In the genomic region with DNA sequence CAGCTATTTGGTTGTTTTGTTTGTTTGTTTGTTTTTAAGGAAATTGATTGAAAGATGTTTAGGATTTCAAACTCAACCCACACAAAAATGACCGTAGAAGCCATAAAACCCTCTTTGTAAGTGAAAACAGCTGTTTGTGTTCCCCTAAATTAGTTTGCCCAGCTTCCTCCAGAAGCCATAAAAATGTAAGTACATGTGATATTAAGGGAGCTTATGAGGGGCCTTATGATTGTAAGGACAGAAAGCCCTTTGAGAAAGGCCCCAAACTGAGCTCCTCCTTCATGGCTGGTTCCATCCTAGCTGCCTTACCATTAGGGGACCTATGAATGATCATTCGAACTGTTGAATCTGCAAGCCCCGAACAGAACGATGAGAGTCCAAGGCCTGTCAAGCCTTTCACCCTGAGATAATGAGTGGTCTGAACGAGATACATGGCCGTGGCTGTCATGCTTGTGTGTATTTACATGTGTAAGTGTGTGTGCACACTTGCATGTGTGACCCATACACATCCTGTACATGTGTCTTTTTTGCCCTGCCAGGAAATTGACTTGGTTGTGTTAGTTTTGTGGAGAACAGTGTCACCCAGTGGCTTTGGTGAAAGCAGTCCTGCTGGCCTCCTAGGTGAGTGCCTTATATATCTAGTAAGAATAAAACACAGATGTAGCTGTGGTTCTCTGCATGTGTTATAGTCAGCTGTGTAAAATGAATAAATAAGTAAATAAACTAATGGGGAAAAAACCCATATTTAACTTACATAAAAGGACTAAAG, we compare ENCODE assay signal across 15 mouse cellular contexts. TPM values are rescaled to one million over a fixed set of nuclear protein-coding genes. Genes with fewer than 3 reads are reported as not detected.
DNase-seq lines count a peak whose midpoint lies in the region; ATAC-seq lines count a peak whose summit lies in the region.
"Had no signal": no experiment of that assay in that cellular context is flagged by ENCODE, and none has a peak within 500 bp of the region (broad histone marks: within the 10 kb centered on the region; RNA-seq: fewer than 3 reads in every experiment).

No protein-coding gene starts in this region.

- no peaks in the 10 kb centered on the region for H3K36me3 ChIP-seq in forebrain, embryonic 13.5 days (ENCODE audit: poor library complexity, severe bottlenecking)
- H3K36me3 ChIP-seq in forebrain, embryonic 15.5 days, result no peaks in the 10 kb centered on the region
- H3K36me3 ChIP-seq in megakaryocyte, embryonic 14.5 days (replicated peaks; ENCODE audit: low read length), result no peaks in the 10 kb centered on the region
- H3K36me3 ChIP-seq: liver, embryonic 13.5 days; midbrain, embryonic 13.5 days had no signal

- H3K4me1 ChIP-seq in forebrain, embryonic 13.5 days, result no peaks in the 10 kb centered on the region
- H3K4me1 ChIP-seq in forebrain, embryonic 15.5 days, result peaks cover 4% of the 10 kb centered on the region; the same call in 1 of the 2 replicates
- H3K4me1 ChIP-seq in megakaryocyte, embryonic 14.5 days, result peaks cover 79% of the 10 kb centered on the region
- H3K4me1 ChIP-seq: liver, embryonic 13.5 days had no signal

- H3K27me3 ChIP-seq in forebrain, embryonic 13.5 days, result peaks cover 6% of the 10 kb centered on the region; the same call in 1 of the 2 replicates
- H3K27me3 ChIP-seq in forebrain, embryonic 15.5 days, result no peaks in the 10 kb centered on the region
- no peaks in the 10 kb centered on the region for H3K27me3 ChIP-seq in megakaryocyte, embryonic 14.5 days (replicated peaks)
- H3K27me3 ChIP-seq: liver, embryonic 13.5 days had no signal

- H3K9me3 ChIP-seq in forebrain, embryonic 13.5 days (replicated peaks), result no peaks in the 10 kb centered on the region
- no peaks in the 10 kb centered on the region for H3K9me3 ChIP-seq in forebrain, embryonic 15.5 days
- H3K9me3 ChIP-seq in megakaryocyte, embryonic 14.5 days, result no peaks in the 10 kb centered on the region
- H3K9me3 ChIP-seq: liver, embryonic 13.5 days; midbrain, embryonic 13.5 days had no signal

- no peak overlapping the region for H3K27ac ChIP-seq in forebrain, embryonic 13.5 days
- no peak overlapping the region for H3K27ac ChIP-seq in forebrain, embryonic 15.5 days (replicated peaks)
- H3K27ac ChIP-seq: liver, embryonic 13.5 days; midbrain, embryonic 13.5 days had no signal

- H3K4me3 ChIP-seq in forebrain, embryonic 13.5 days, result no peak overlapping the region
- no peak overlapping the region for H3K4me3 ChIP-seq in forebrain, embryonic 15.5 days
- H3K4me3 ChIP-seq in megakaryocyte, embryonic 14.5 days (replicated peaks), result peak overlapping the region; percentile 64
- H3K4me3 ChIP-seq: liver, embryonic 13.5 days; midbrain, embryonic 13.5 days had no signal

- WGBS in forebrain, embryonic 13.5 days, result 93% methylated on average over 6 of the region's 6 CpGs
- 91% methylated on average over 6 of the region's 6 CpGs for WGBS in forebrain, embryonic 15.5 days

- peak; percentile 22 for DNase-seq in kidney, adult 9 months
- DNase-seq in kidney, adult 18-20 months, result no peak
- peak; percentile 26 for DNase-seq in retina, embryonic 14.5 days (ENCODE audit: low spot score)
- DNase-seq in embryo, embryonic 9.5 days (ENCODE audit: extremely low spot score), result no peak
- DNase-seq: adrenal gland, postnatal 36 days; cerebellum, adult 11-12 months; liver, embryonic 13.5 days; right cerebral cortex, postnatal 25 days; thymus, postnatal 25 days had no signal

- H3K4me2 ChIP-seq in forebrain, embryonic 13.5 days, result no peak overlapping the region
- H3K4me2 ChIP-seq in forebrain, embryonic 15.5 days (replicated peaks), result no peak overlapping the region
- H3K4me2 ChIP-seq: liver, embryonic 13.5 days; midbrain, embryonic 13.5 days had no signal

- no peak overlapping the region for H3K9ac ChIP-seq in forebrain, embryonic 13.5 days
- no peak overlapping the region for H3K9ac ChIP-seq in forebrain, embryonic 15.5 days (replicated peaks)
- H3K9ac ChIP-seq: liver, embryonic 13.5 days; midbrain, embryonic 13.5 days had no signal

- ATAC-seq in forebrain, embryonic 13.5 days, result peak; percentile 19; the same call in 1 of the 2 replicates
- ATAC-seq in forebrain, embryonic 15.5 days (replicated peaks), result no peak
- no peak for ATAC-seq in megakaryocyte, adult 5-6 weeks (ENCODE audit: poor library complexity, severe bottlenecking)
- ATAC-seq: midbrain, embryonic 13.5 days had no signal

RNA-seq across cellular contexts. Expression of gene Pde3a, which starts 8.5 kb away (rescaled TPM):
- polyA plus RNA-seq in forebrain, embryonic 13.5 days (2015; fragmentation: Nextera tagmentation; extraction: Ambion mirVana), result 0.84 and 0.96 TPM in 2 replicates
- polyA plus RNA-seq in forebrain, embryonic 15.5 days (2015; fragmentation: Nextera tagmentation; extraction: Ambion mirVana), result 1.7 and 1.9 TPM in 2 replicates
- polyA plus RNA-seq in megakaryocyte, embryonic 14.5 days (2012; ENCODE audit: insufficient read depth, low replicate concordance), result 3.9 and 4.4 TPM in 2 replicates
- not detected in 2 replicates for total RNA-seq in megakaryocyte, adult 5-6 weeks (2015)
- not detected in 2 replicates for total RNA-seq in megakaryocyte, adult 5-6 weeks (2017)
- total RNA-seq: hematopoietic stem cell, adult 5-6 weeks had no signal

Comparison
In these comparisons a context has a peak if more than half of its experiments do, and no peak if none do; other contexts are left out.
1. DNase-seq: peak in kidney, adult 9 months (single experiment) and retina, embryonic 14.5 days (single experiment); none in kidney, adult 18-20 months (single experiment) and embryo, embryonic 9.5 days (single experiment).